Mouse (Mus musculus): ENCODE results near the gene Asprv1. TPM values are rescaled to one million over a fixed set of nuclear protein-coding genes. Genes with fewer than 3 reads are reported as not detected.
A peak's percentile ranks its signal among the peaks of the same experiment; 100 is the strongest.

The Asprv1 gene
- polyA plus RNA-seq (2015; fragmentation: Nextera tagmentation; extraction: Ambion mirVana) = 2,145 and 2,418 TPM in 2 replicates

DNA sequence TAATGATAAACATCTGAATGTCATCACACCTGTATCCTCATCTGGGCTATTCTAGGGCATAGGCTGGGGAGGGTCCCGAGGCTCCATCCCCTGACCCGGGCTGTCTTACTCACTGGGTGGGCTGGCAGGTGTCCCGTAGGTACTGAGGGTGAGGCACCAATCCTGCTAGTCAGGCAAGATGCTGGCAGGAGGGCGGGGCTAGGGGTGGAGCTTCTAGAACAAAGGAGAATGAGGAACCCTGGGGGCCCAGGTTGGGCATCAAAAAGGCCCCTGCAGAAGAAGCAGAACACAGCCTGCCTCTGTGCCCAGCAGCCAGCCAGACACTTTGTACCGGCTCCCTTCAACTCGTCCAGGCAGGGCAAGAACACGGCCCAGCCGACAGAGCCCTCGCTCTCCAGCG lies at the start of gene Asprv1:
Gene Asprv1 (plus strand): TSS at position 219 of the 400 bp plus-strand sequence.
- Histone ChIP-seq H3K36me3 (ENCODE audit: control insufficient read depth, insufficient read depth, low read length) (no peaks in the 10 kb centered on the region; the same call in 1 of the 2 replicates), H3K9me3 (ENCODE audit: control insufficient read depth, low read length) (no peaks in the 10 kb centered on the region), H3K27ac (replicated peaks) (peak within 1 kb of the TSS; percentile 53), H3K4me1 (replicated peaks; ENCODE audit: control insufficient read depth, insufficient read depth) (no peaks in the 10 kb centered on the region), H3K27me3 (ENCODE audit: control insufficient read depth, insufficient read depth, low read length) (no peaks in the 10 kb centered on the region), H3K4me3 (ENCODE audit: low read depth, low read length) (0 out of 2 replicates have a peak within 1 kb of the TSS, but pooled peaks have one; percentile 4), H3K9ac (ENCODE audit: low read length) (no peak within 1 kb of the TSS), H3K4me2 (replicated peaks; ENCODE audit: low read depth) (0 out of 2 replicates have a peak within 1 kb of the TSS, but pooled peaks have one; percentile 11)
- WGBS = 54% methylated on average over 10 of the region's 10 CpGs
- DNase-seq (ENCODE audit: low spot score) (peak; percentile 50), ATAC-seq (ENCODE audit: low FRiP score, low TSS enrichment) (no peak; the same call in 1 of the 2 replicates)
- TF ChIP-seq EP300 (optimal IDR thresholded peaks at IDR 0.05) (no peak), CTCF (IDR thresholded peaks at IDR 0.05; ENCODE audit: low read depth) (no peak)

- Histone ChIP-seq H3K4me2 (replicated peaks; ENCODE audit: low read depth) (no peak overlapping the region), H3K36me3 (ENCODE audit: control insufficient read depth, insufficient read depth, low read length) (no peaks in the 10 kb centered on the region), H3K4me3 (ENCODE audit: low read depth, low read length) (no peak overlapping the region), H3K4me1 (replicated peaks; ENCODE audit: control insufficient read depth, insufficient read depth) (no peaks in the 10 kb centered on the region), H3K9me3 (ENCODE audit: control insufficient read depth, low read length) (no peaks in the 10 kb centered on the region), H3K9ac (ENCODE audit: low read length) (no peak overlapping the region; the same call in 1 of the 2 replicates), H3K27ac (replicated peaks) (0 out of 2 replicates have a peak overlapping the region, but pooled peaks have one; percentile 40), H3K27me3 (ENCODE audit: control insufficient read depth, insufficient read depth, low read length) (no peaks in the 10 kb centered on the region)
- 51% methylated on average over 2 of the region's 2 CpGs for WGBS
- DNase-seq (ENCODE audit: low spot score) (peak; percentile 52), ATAC-seq (ENCODE audit: low FRiP score, low TSS enrichment) (peak; percentile 65)
- TF ChIP-seq EP300 (optimal IDR thresholded peaks at IDR 0.05) (no peak), CTCF (IDR thresholded peaks at IDR 0.05; ENCODE audit: low read depth) (no peak)
These were observed 49.6 kb upstream of the Asprv1 start for GRCm38 (mm10) chr6:86578396-86578795.

DNA sequence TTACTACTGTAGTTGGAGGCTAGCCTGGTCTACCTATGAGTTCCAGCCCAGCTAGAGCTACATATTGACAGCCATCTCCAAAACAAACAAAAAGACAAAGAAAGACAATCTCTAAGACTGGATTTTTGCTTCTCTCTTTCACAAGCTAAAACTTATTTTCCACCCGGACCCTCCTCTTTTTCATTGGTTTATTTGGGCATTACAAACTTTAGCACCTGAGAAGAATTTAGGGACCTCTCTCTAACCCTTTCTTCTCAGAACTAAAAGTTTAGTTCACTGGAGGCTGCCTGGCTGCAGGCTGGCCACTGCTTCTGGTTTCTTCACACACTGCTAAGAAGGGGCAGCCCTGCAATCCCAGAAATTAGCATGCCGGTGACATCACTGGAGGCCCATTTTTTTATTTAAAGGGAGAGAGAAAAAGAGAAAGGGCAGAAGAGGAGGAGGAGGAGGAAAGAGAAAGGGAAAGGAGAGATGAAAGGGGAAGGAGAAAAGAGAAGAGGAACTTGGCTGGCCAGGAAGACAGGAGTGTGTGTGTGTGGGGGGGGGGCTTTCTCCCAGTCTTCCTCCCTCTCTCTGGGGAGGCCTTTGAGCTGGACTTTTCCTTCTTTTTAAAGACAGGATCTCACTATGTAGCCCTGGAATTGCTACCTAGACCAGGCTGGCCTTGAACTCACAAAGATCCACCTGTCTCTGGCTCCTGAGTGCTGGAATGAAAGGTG lies 48.7 kb upstream of the Asprv1 start:
- no peak for ATAC-seq (ENCODE audit: low FRiP score, low TSS enrichment)
- TF ChIP-seq CTCF (IDR thresholded peaks at IDR 0.05; ENCODE audit: low read depth) (no peak), EP300 (optimal IDR thresholded peaks at IDR 0.05) (no peak)

GRCm38 (mm10) chr6:86579926-86580325 lies 48.0 kb upstream of the Asprv1 start:
- Histone ChIP-seq H3K4me1 (replicated peaks; ENCODE audit: control insufficient read depth, insufficient read depth) (no peaks in the 10 kb centered on the region), H3K4me3 (ENCODE audit: low read depth, low read length) (no peak overlapping the region), H3K27me3 (ENCODE audit: control insufficient read depth, insufficient read depth, low read length) (no peaks in the 10 kb centered on the region), H3K27ac (replicated peaks) (no peak overlapping the region), H3K9ac (ENCODE audit: low read length) (no peak overlapping the region), H3K9me3 (ENCODE audit: control insufficient read depth, low read length) (no peaks in the 10 kb centered on the region), H3K36me3 (ENCODE audit: control insufficient read depth, insufficient read depth, low read length) (no peaks in the 10 kb centered on the region), H3K4me2 (replicated peaks; ENCODE audit: low read depth) (no peak overlapping the region)
- ATAC-seq (ENCODE audit: low FRiP score, low TSS enrichment) (no peak), DNase-seq (ENCODE audit: low spot score) (no peak)
- 86% methylated on average over 3 of the region's 3 CpGs for WGBS
- TF ChIP-seq CTCF (IDR thresholded peaks at IDR 0.05; ENCODE audit: low read depth) (no peak), EP300 (optimal IDR thresholded peaks at IDR 0.05) (no peak)

More for the DNA sequence above, 48.7 kb upstream of the Asprv1 start:
- H3K4me1 ChIP-seq (replicated peaks; ENCODE audit: control insufficient read depth, insufficient read depth) = no peaks in the 10 kb centered on the region
- no peak overlapping the region for H3K9ac ChIP-seq (ENCODE audit: low read length)
- no peak overlapping the region for H3K27ac ChIP-seq (replicated peaks)
- no peak overlapping the region for H3K4me2 ChIP-seq (replicated peaks; ENCODE audit: low read depth)
- H3K4me3 ChIP-seq (ENCODE audit: low read depth, low read length) = no peak overlapping the region
- WGBS = 56% methylated on average over 2 of the region's 2 CpGs
- no peaks in the 10 kb centered on the region for H3K27me3 ChIP-seq (ENCODE audit: control insufficient read depth, insufficient read depth, low read length)
- DNase-seq (ENCODE audit: low spot score) = no peak
- H3K9me3 ChIP-seq (ENCODE audit: control insufficient read depth, low read length) = no peaks in the 10 kb centered on the region
- no peaks in the 10 kb centered on the region for H3K36me3 ChIP-seq (ENCODE audit: control insufficient read depth, insufficient read depth, low read length)

- H3K9me3 ChIP-seq (ENCODE audit: control insufficient read depth, low read length) = no peaks in the 10 kb centered on the region
- no peaks in the 10 kb centered on the region for H3K27me3 ChIP-seq (ENCODE audit: control insufficient read depth, insufficient read depth, low read length)
- no peaks in the 10 kb centered on the region for H3K36me3 ChIP-seq (ENCODE audit: control insufficient read depth, insufficient read depth, low read length)
- no peak overlapping the region for H3K27ac ChIP-seq (replicated peaks)
- no peak overlapping the region for H3K4me2 ChIP-seq (replicated peaks; ENCODE audit: low read depth)
- H3K4me1 ChIP-seq (replicated peaks; ENCODE audit: control insufficient read depth, insufficient read depth) = peaks cover 7% of the 10 kb centered on the region; the same call in 1 of the 2 replicates
- no peak for ATAC-seq (ENCODE audit: low FRiP score, low TSS enrichment)
- H3K9ac ChIP-seq (ENCODE audit: low read length) = no peak overlapping the region
- H3K4me3 ChIP-seq (ENCODE audit: low read depth, low read length) = no peak overlapping the region
- DNase-seq (ENCODE audit: low spot score) = no peak
- 76% methylated on average over 3 of the region's 3 CpGs for WGBS
- TF ChIP-seq EP300 (optimal IDR thresholded peaks at IDR 0.05) (no peak), CTCF (IDR thresholded peaks at IDR 0.05; ENCODE audit: low read depth) (no peak)
These were observed 44.8 kb upstream of the Asprv1 start for GRCm38 (mm10) chr6:86583141-86583540.
